Mouse (Mus musculus) stomach, embryonic 16.5 days (tissue): ENCODE results near the gene Stam2. TPM values are rescaled to one million over a fixed set of nuclear protein-coding genes. Genes with fewer than 3 reads are reported as not detected.

Experiments used
- ATAC-seq: fragments of 200-750 bp; cut with Nextera tagmentation; 2 replicates; pipeline ENCODE4 v1.8.0; 2017; ENCODE audit warnings: moderate number of reproducible peaks, moderate TSS enrichment; ENCODE audit not compliant: insufficient read depth, low FRiP score
- H3K27ac ChIP-seq: fragments of 300-500 bp; sonication (generic); 2 replicates; pipeline ENCODE4 v1.5.1; 2014; ENCODE audit warnings: low read length
- H3K27me3 ChIP-seq: fragments of 300-500 bp; sonication (generic); 2 replicates; pipeline ENCODE4 v1.6.1; 2014; ENCODE audit warnings: low read length, control low read depth, mixed read lengths; ENCODE audit not compliant: control insufficient read depth, insufficient read depth
- H3K36me3 ChIP-seq: fragments of 300-500 bp; sonication (generic); 2 replicates; pipeline ENCODE4 v1.6.1; 2014; ENCODE audit warnings: low read length; ENCODE audit not compliant: control insufficient read depth, insufficient read depth
- H3K4me1 ChIP-seq: fragments of 300-500 bp; sonication (generic); 2 replicates; pipeline ENCODE4 v1.6.1; 2014; ENCODE audit warnings: low read length, control low read depth, mixed read lengths; ENCODE audit not compliant: control insufficient read depth, insufficient read depth
- H3K4me2 ChIP-seq: fragments of 300-500 bp; sonication (generic); 2 replicates; pipeline ENCODE4 v1.6.1; 2014; ENCODE audit warnings: low read depth, low read length, mixed read lengths
- H3K4me3 ChIP-seq: fragments of 300-500 bp; sonication (generic); replicated peaks from 2 replicates; pipeline ENCODE4 v1.5.1; 2014; ENCODE audit warnings: mild to moderate bottlenecking, low read length
- H3K9ac ChIP-seq: fragments of 300-500 bp; sonication (generic); 2 replicates; pipeline ENCODE4 v1.6.1; 2014; ENCODE audit warnings: low read length
- H3K9me3 ChIP-seq: fragments of 300-500 bp; sonication (generic); replicated peaks from 2 replicates; pipeline ENCODE4 v1.6.1; 2016; ENCODE audit warnings: low read length, control low read depth; ENCODE audit not compliant: control insufficient read depth
- WGBS: fragments of 180-500 bp; shearing (Covaris S2); extraction: QIAGEN DNeasy Blood & Tissue Kit; methylation state at CpG from one replicate; pipeline ENCODE4 v1.1.7; 2014; 5-methylcytosine and 5-hydroxymethylcytosine counted together
- polyA plus RNA-seq: library from polyadenylated mRNA; unstranded; fragments of >200 nt; fragmentation: Nextera tagmentation; extraction: Ambion mirVana; gene quantifications from 2 replicates; pipeline ENCODE4 v1.2.1, GENCODE M21; 2015

Gene Stam2
- polyA plus RNA-seq, 1 experiment from 2014 or later = 37.2 TPM

- H3K4me3 ChIP-seq = no peak overlapping the region
- no peak overlapping the region for H3K9ac ChIP-seq
- no peaks in the 10 kb centered on the region for H3K27me3 ChIP-seq
- H3K36me3 ChIP-seq = no peaks in the 10 kb centered on the region
- no peaks in the 10 kb centered on the region for H3K9me3 ChIP-seq
- 63% methylated on average over 6 of the region's 6 CpGs for WGBS
- 0 out of 2 replicates have a peak, but pooled peaks cover 3% of the 10 kb centered on the region for H3K4me1 ChIP-seq
- no peak overlapping the region for H3K4me2 ChIP-seq
- no peak overlapping the region for H3K27ac ChIP-seq
- no peak for ATAC-seq
Measured at GRCm38 (mm10) chr2:52643657-52644056, 98.4 kb downstream of the Stam2 start.

Other genes starting within 250 kb of the Stam2 start
- 1.1 TPM in 2 replicates for gene Cacnb4, start 65.5 kb downstream of the Stam2 start, polyA plus RNA-seq
- gene Fmnl2, start 115.6 kb upstream of the Stam2 start, polyA plus RNA-seq = 3.3 TPM in 2 replicates